Mouse (Mus musculus) bone marrow macrophage, adult 2 months (primary cell): ENCODE results near the gene Fgf11.

Experiments
- CTCF ChIP-seq: IDR thresholded peaks from 2 replicates; pipeline ENCODE4 v1.5.1; 2012; ENCODE audit warnings: low read depth, mild to moderate bottlenecking, low read length, moderate library complexity
- POLR2A ChIP-seq: IDR thresholded peaks from 2 replicates; pipeline ENCODE4 v1.6.1; 2012; ENCODE audit warnings: mild to moderate bottlenecking, low read depth, low read length, borderline replicate concordance

DNA sequence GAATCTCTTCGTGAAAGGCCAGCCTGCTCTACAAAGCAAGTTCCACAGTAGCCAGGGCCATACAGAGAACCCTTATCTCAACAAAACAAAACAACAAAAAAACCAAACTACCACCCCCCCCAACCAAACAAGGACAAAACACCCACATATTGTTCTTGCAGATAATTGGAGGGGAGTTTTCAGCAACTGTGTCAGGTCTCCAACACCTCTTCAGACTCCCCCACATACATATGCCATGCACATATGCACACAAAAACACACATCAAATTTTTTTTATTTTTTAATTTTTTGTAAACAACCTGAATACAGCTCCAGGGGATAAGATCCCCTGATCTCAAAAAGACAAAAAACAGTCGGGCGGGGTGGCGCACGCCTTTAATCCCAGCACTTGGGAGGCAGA, 47.4 kb downstream of the Fgf11 start:
- TF ChIP-seq CTCF (no peak), POLR2A (no peak)
